Mouse (Mus musculus): Measurements from ENCODE around the gene Bag1. TPM values are rescaled to one million over a fixed set of nuclear protein-coding genes. Genes with fewer than 3 reads are reported as not detected.

The Bag1 gene
- polyA plus RNA-seq, 1 experiment from 2014 or later: 248 TPM

- H3K9ac ChIP-seq (ENCODE audit: low read depth, low read length): peak overlapping the region; percentile 89
Measured at GRCm38 (mm10) chr4:40971744-40972143, 23.6 kb upstream of the Bag1 start.

GRCm38 (mm10) chr4:40970842-40971701, 23.0 kb upstream of the Bag1 start, which contains the start of gene Nfx1:
TSS of gene Nfx1 (plus strand) at chr4:40970906.
- peak within 1 kb of the TSS; percentile 89 for H3K9ac ChIP-seq (ENCODE audit: low read depth, low read length)
- peaks cover 16% of the 10 kb centered on the region for H3K36me3 ChIP-seq (ENCODE audit: control insufficient read depth, insufficient read depth, low read length)
- no peaks in the 10 kb centered on the region for H3K27me3 ChIP-seq (ENCODE audit: control insufficient read depth, insufficient read depth, low read length)
- peak within 1 kb of the TSS; percentile 92 for H3K27ac ChIP-seq (ENCODE audit: low read depth, low read length)
- H3K4me1 ChIP-seq (ENCODE audit: control insufficient read depth, insufficient read depth, low read length): peaks cover 11% of the 10 kb centered on the region; the same call in 1 of the 2 replicates
- peak within 1 kb of the TSS; percentile 99 for H3K4me3 ChIP-seq (ENCODE audit: low read length)
- H3K4me2 ChIP-seq (replicated peaks; ENCODE audit: low read depth, low read length): peak within 1 kb of the TSS; percentile 70
- WGBS: under 1% methylated on average over 81 of the region's 85 CpGs
- H3K9me3 ChIP-seq (ENCODE audit: control insufficient read depth, low read length): no peaks in the 10 kb centered on the region
- ATAC-seq (ENCODE audit: low FRiP score, low TSS enrichment): peak; percentile 96

More at GRCm38 (mm10) chr4:40971744-40972143, 23.6 kb upstream of the Bag1 start:
- peak overlapping the region; percentile 99 for H3K4me3 ChIP-seq (ENCODE audit: low read length)
- 28% methylated on average over 13 of the region's 13 CpGs for WGBS
- H3K27ac ChIP-seq (ENCODE audit: low read depth, low read length): peak overlapping the region; percentile 92; the same call in 1 of the 2 replicates
- peaks cover 17% of the 10 kb centered on the region for H3K36me3 ChIP-seq (ENCODE audit: control insufficient read depth, insufficient read depth, low read length)
- ATAC-seq (ENCODE audit: low FRiP score, low TSS enrichment): no peak
- peak overlapping the region; percentile 70 for H3K4me2 ChIP-seq (replicated peaks; ENCODE audit: low read depth, low read length)
- H3K9me3 ChIP-seq (ENCODE audit: control insufficient read depth, low read length): no peaks in the 10 kb centered on the region
- peaks cover 11% of the 10 kb centered on the region; the same call in 1 of the 2 replicates for H3K4me1 ChIP-seq (ENCODE audit: control insufficient read depth, insufficient read depth, low read length)
- no peaks in the 10 kb centered on the region for H3K27me3 ChIP-seq (ENCODE audit: control insufficient read depth, insufficient read depth, low read length)

GRCm38 (mm10) chr4:40970592-40970841, 22.4 kb upstream of the Bag1 start:
- no peak for ATAC-seq (ENCODE audit: low FRiP score, low TSS enrichment)
- Histone ChIP-seq H3K27ac (ENCODE audit: low read depth, low read length) (peak overlapping the region; percentile 92), H3K4me2 (replicated peaks; ENCODE audit: low read depth, low read length) (peak overlapping the region; percentile 70), H3K27me3 (ENCODE audit: control insufficient read depth, insufficient read depth, low read length) (no peaks in the 10 kb centered on the region), H3K9me3 (ENCODE audit: control insufficient read depth, low read length) (no peaks in the 10 kb centered on the region), H3K4me3 (ENCODE audit: low read length) (peak overlapping the region; percentile 99), H3K36me3 (ENCODE audit: control insufficient read depth, insufficient read depth, low read length) (peaks cover 17% of the 10 kb centered on the region), H3K9ac (ENCODE audit: low read depth, low read length) (peak overlapping the region; percentile 89), H3K4me1 (ENCODE audit: control insufficient read depth, insufficient read depth, low read length) (peaks cover 11% of the 10 kb centered on the region; the same call in 1 of the 2 replicates)
- WGBS: under 1% methylated on average over 16 of the region's 16 CpGs

GRCm38 (mm10) chr4:40969781-40970591, 21.9 kb upstream of the Bag1 start:
- Histone ChIP-seq H3K4me3 (ENCODE audit: low read length) (peak overlapping the region; percentile 99), H3K9me3 (ENCODE audit: control insufficient read depth, low read length) (no peaks in the 10 kb centered on the region), H3K4me1 (ENCODE audit: control insufficient read depth, insufficient read depth, low read length) (peaks cover 11% of the 10 kb centered on the region; the same call in 1 of the 2 replicates), H3K9ac (ENCODE audit: low read depth, low read length) (peak overlapping the region; percentile 89), H3K4me2 (replicated peaks; ENCODE audit: low read depth, low read length) (peak overlapping the region; percentile 70), H3K36me3 (ENCODE audit: control insufficient read depth, insufficient read depth, low read length) (peaks cover 17% of the 10 kb centered on the region), H3K27me3 (ENCODE audit: control insufficient read depth, insufficient read depth, low read length) (no peaks in the 10 kb centered on the region), H3K27ac (ENCODE audit: low read depth, low read length) (peak overlapping the region; percentile 92)
- peak; percentile 29 for ATAC-seq (ENCODE audit: low FRiP score, low TSS enrichment)
- WGBS: 11% methylated on average over 11 of the region's 13 CpGs

GRCm38 (mm10) chr4:40969161-40969560, 21.1 kb upstream of the Bag1 start:
- no peak for ATAC-seq (ENCODE audit: low FRiP score, low TSS enrichment)
- Histone ChIP-seq H3K9ac (ENCODE audit: low read depth, low read length) (no peak overlapping the region), H3K4me3 (ENCODE audit: low read length) (no peak overlapping the region), H3K4me1 (ENCODE audit: control insufficient read depth, insufficient read depth, low read length) (peaks cover 11% of the 10 kb centered on the region; the same call in 1 of the 2 replicates), H3K27me3 (ENCODE audit: control insufficient read depth, insufficient read depth, low read length) (no peaks in the 10 kb centered on the region), H3K9me3 (ENCODE audit: control insufficient read depth, low read length) (no peaks in the 10 kb centered on the region), H3K27ac (ENCODE audit: low read depth, low read length) (no peak overlapping the region; the same call in 1 of the 2 replicates), H3K4me2 (replicated peaks; ENCODE audit: low read depth, low read length) (no peak overlapping the region), H3K36me3 (ENCODE audit: control insufficient read depth, insufficient read depth, low read length) (peaks cover 21% of the 10 kb centered on the region)
- 63% methylated on average over 4 of the region's 4 CpGs for WGBS

GRCm38 (mm10) chr4:40963536-40963935, 15.4 kb upstream of the Bag1 start:
- WGBS: 94% methylated on average over 3 of the region's 3 CpGs
- H3K36me3 ChIP-seq (ENCODE audit: control insufficient read depth, insufficient read depth, low read length): peaks cover 75% of the 10 kb centered on the region
- no peak for ATAC-seq (ENCODE audit: low FRiP score, low TSS enrichment)
- no peaks in the 10 kb centered on the region for H3K4me1 ChIP-seq (ENCODE audit: control insufficient read depth, insufficient read depth, low read length)
- H3K9ac ChIP-seq (ENCODE audit: low read depth, low read length): no peak overlapping the region
- H3K9me3 ChIP-seq (ENCODE audit: control insufficient read depth, low read length): no peaks in the 10 kb centered on the region
- H3K27me3 ChIP-seq (ENCODE audit: control insufficient read depth, insufficient read depth, low read length): no peaks in the 10 kb centered on the region
- no peak overlapping the region for H3K4me3 ChIP-seq (ENCODE audit: low read length)
- H3K4me2 ChIP-seq (replicated peaks; ENCODE audit: low read depth, low read length): no peak overlapping the region
- no peak overlapping the region for H3K27ac ChIP-seq (ENCODE audit: low read depth, low read length)

- Histone ChIP-seq H3K4me3 (ENCODE audit: low read length) (no peak overlapping the region), H3K27ac (ENCODE audit: low read depth, low read length) (no peak overlapping the region), H3K9ac (ENCODE audit: low read depth, low read length) (no peak overlapping the region), H3K36me3 (ENCODE audit: control insufficient read depth, insufficient read depth, low read length) (peaks cover 86% of the 10 kb centered on the region), H3K4me1 (ENCODE audit: control insufficient read depth, insufficient read depth, low read length) (no peaks in the 10 kb centered on the region), H3K4me2 (replicated peaks; ENCODE audit: low read depth, low read length) (no peak overlapping the region), H3K27me3 (ENCODE audit: control insufficient read depth, insufficient read depth, low read length) (no peaks in the 10 kb centered on the region), H3K9me3 (ENCODE audit: control insufficient read depth, low read length) (no peaks in the 10 kb centered on the region)
- no peak for ATAC-seq (ENCODE audit: low FRiP score, low TSS enrichment)
- WGBS: 73% methylated on average over 6 of the region's 6 CpGs
Measured at GRCm38 (mm10) chr4:40955942-40956341, 7.8 kb upstream of the Bag1 start.

GRCm38 (mm10) chr4:40953521-40953920, 5.4 kb upstream of the Bag1 start:
- no peaks in the 10 kb centered on the region for H3K9me3 ChIP-seq (ENCODE audit: control insufficient read depth, low read length)
- peaks cover 7% of the 10 kb centered on the region for H3K4me1 ChIP-seq (ENCODE audit: control insufficient read depth, insufficient read depth, low read length)
- ATAC-seq (ENCODE audit: low FRiP score, low TSS enrichment): no peak
- no peak overlapping the region for H3K9ac ChIP-seq (ENCODE audit: low read depth, low read length)
- no peak overlapping the region for H3K4me2 ChIP-seq (replicated peaks; ENCODE audit: low read depth, low read length)
- WGBS: 86% methylated on average over 1 of the region's 1 CpGs
- no peak overlapping the region for H3K27ac ChIP-seq (ENCODE audit: low read depth, low read length)
- H3K4me3 ChIP-seq (ENCODE audit: low read length): no peak overlapping the region
- H3K36me3 ChIP-seq (ENCODE audit: control insufficient read depth, insufficient read depth, low read length): peaks cover 71% of the 10 kb centered on the region
- no peaks in the 10 kb centered on the region for H3K27me3 ChIP-seq (ENCODE audit: control insufficient read depth, insufficient read depth, low read length)
